Mouse (Mus musculus): ENCODE results near the gene Nelfa. TPM values are rescaled to one million over a fixed set of nuclear protein-coding genes. Genes with fewer than 3 reads are reported as not detected.
"Not testable (repeated sequence)": the region's sequence is repeated elsewhere in the genome, so short reads cannot be mapped to it uniquely, and the experiment has no call there.

Nelfa gene
- polyA plus RNA-seq, 1 experiment from 2014 or later, result 30.6 TPM

- ATAC-seq; H3K27me3 ChIP-seq; POLR2A ChIA-PET; DNase-seq (ENCODE audit: low read depth, low spot score); CTCF ChIA-PET; in situ Hi-C loops (cut with MboI; ENCODE audit: low pct_unique_long_range_greater_than_20kb): not testable (repeated sequence)
- peak; percentile 18 for TF ChIP-seq CTCF (IDR thresholded peaks at IDR 0.05)
These were observed 10.8 kb upstream of the Nelfa start for GRCm38 (mm10) chr5:33947035-33947434.

GRCm38 (mm10) chr5:33938448-33938847 lies 2.2 kb upstream of the Nelfa start:
- POLR2A ChIA-PET, result interaction anchor here (0.6 kb wide), 1 partner anchor 92 kb away, joined by 3 read pairs; no protein-coding TSS in a partner anchor

GRCm38 (mm10) chr5:33937230-33937629 lies 1.0 kb upstream of the Nelfa start:
- in situ Hi-C loops (cut with MboI; ENCODE audit: low pct_unique_long_range_greater_than_20kb), result loop anchor here (10.0 kb wide), 1 partner anchor 262 kb away; no protein-coding TSS in a partner anchor
- TF ChIP-seq CTCF (IDR thresholded peaks at IDR 0.05), result no peak
- no peaks in the 10 kb centered on the region for H3K27me3 ChIP-seq
- DNase-seq (ENCODE audit: low read depth, low spot score), result no peak
- no peak for ATAC-seq
- CTCF ChIA-PET, result interaction anchor here (0.8 kb wide), 1 partner anchor 8 kb away, joined by 3 read pairs; no protein-coding TSS in a partner anchor
- POLR2A ChIA-PET, result interaction anchor here (0.6 kb wide), 1 partner anchor 299 kb away, joined by 7 read pairs; no protein-coding TSS in a partner anchor

More at GRCm38 (mm10) chr5:33938448-33938847, 2.2 kb upstream of the Nelfa start:
- TF ChIP-seq CTCF (IDR thresholded peaks at IDR 0.05), result no peak
- in situ Hi-C loops (cut with MboI; ENCODE audit: low pct_unique_long_range_greater_than_20kb), result loop anchor here (10.0 kb wide), 1 partner anchor 264 kb away; no protein-coding TSS in a partner anchor
- CTCF ChIA-PET, result no interaction called here
- no peak for DNase-seq (ENCODE audit: low read depth, low spot score)
- no peaks in the 10 kb centered on the region for H3K27me3 ChIP-seq
- ATAC-seq, result no peak

DNA sequence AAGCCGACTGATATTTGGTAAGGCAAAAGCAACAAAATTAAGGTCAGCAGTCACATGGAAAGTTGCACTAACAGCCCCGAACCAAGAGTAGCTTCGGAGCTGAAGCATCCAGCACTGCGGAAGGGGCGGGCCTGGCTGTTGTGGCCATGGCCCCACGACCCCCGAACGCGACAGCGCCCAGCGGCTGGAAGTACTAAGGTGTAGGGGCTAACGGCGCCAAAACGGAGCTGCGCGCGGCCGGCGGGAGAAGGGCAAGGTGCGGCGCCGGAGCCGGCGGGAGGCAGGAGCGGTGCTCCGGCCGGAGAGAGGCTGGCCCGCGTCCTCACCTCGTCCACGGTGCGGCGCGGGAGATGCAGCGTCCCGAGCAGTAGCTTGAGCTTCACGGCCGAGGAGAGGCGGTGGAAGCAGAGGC lies 507 bp downstream of the Nelfa start:
- ATAC-seq, result peak; percentile 26
- TF ChIP-seq CTCF (IDR thresholded peaks at IDR 0.05), result no peak
- ChIA-PET POLR2A (no interaction called here), CTCF (no interaction called here)
- DNase-seq (ENCODE audit: low read depth, low spot score), result no peak
- in situ Hi-C loops (cut with MboI; ENCODE audit: low pct_unique_long_range_greater_than_20kb), result loop anchor here (10.0 kb wide), 1 partner anchor 261 kb away; no protein-coding TSS in a partner anchor
- no peaks in the 10 kb centered on the region for H3K27me3 ChIP-seq

DNA sequence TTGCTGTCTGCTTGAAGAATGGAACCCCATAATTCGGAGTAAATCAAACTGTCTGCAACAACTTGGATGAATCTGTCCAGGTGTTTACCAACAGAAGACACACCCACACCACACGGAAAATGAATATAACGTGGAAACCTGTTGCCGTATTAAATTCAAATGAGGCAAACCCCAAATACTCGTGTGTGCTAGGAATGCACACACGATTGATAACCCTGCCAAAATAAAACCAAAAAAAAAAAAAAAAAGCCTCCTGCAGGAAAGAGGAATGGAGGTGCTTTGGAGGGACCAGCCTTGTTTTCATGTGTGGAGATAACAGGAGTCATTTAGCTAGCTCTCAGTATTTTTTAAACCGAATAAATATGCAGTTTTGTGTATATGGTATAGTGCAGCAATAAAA lies 1.3 kb downstream of the Nelfa start:
- no peaks in the 10 kb centered on the region for H3K27me3 ChIP-seq
- CTCF ChIA-PET, result interaction anchor here (1.2 to 1.3 kb wide), 2 partner anchors 13 to 32 kb away, joined by 3 to 4 read pairs; no protein-coding TSS in a partner anchor
- no peak for DNase-seq (ENCODE audit: low read depth, low spot score)
- POLR2A ChIA-PET, result interaction anchor here (0.9 kb wide), 1 partner anchor 52 kb away, joined by 3 read pairs; no protein-coding TSS in a partner anchor
- in situ Hi-C loops (cut with MboI; ENCODE audit: low pct_unique_long_range_greater_than_20kb), result loop anchor here (10.0 kb wide), 1 partner anchor 260 kb away; no protein-coding TSS in a partner anchor
- TF ChIP-seq CTCF (IDR thresholded peaks at IDR 0.05), result no peak
- ATAC-seq, result no peak

GRCm38 (mm10) chr5:33934081-33934480 lies 2.1 kb downstream of the Nelfa start:
- CTCF ChIA-PET, result interaction anchor here (1.2 to 1.3 kb wide), 2 partner anchors 12 to 31 kb away, joined by 3 to 4 read pairs; no protein-coding TSS in a partner anchor
- H3K27me3 ChIP-seq, result no peaks in the 10 kb centered on the region
- in situ Hi-C loops (cut with MboI; ENCODE audit: low pct_unique_long_range_greater_than_20kb), result loop anchor here (10.0 kb wide), 1 partner anchor 259 kb away; no protein-coding TSS in a partner anchor
- ATAC-seq, result no peak
- no peak for DNase-seq (ENCODE audit: low read depth, low spot score)
- no peak for TF ChIP-seq CTCF (IDR thresholded peaks at IDR 0.05)
- POLR2A ChIA-PET, result no interaction called here

DNA sequence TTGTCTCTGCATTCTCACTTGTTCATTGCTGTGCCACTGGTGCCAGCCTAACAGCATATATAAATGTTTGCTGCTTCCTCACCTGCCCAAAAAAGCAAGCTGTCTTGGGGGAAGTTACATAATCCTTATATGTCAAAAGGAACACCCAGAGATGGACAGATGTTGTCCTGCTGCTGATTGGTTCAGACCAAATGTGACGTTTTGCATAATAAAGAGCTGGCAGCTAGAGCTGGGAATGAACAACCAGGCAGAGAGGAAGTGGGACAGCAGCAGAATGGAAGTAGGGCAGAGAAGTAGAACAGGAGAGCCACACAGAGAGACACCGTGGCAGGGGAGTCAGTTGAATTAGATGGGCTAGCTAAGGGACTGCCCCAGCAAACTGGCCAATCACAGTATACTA lies 3.8 kb downstream of the Nelfa start:
- ChIA-PET POLR2A (interaction anchor here (0.6 kb wide), 1 partner anchor 137 kb away, joined by 5 read pairs; no protein-coding TSS in a partner anchor), CTCF (no interaction called here)
- in situ Hi-C loops (cut with MboI; ENCODE audit: low pct_unique_long_range_greater_than_20kb), result loop anchor here (10.0 kb wide), 1 partner anchor 258 kb away; no protein-coding TSS in a partner anchor
- no peaks in the 10 kb centered on the region for H3K27me3 ChIP-seq
- ATAC-seq (no peak), DNase-seq (ENCODE audit: low read depth, low spot score) (no peak)
- no peak for TF ChIP-seq CTCF (IDR thresholded peaks at IDR 0.05)

GRCm38 (mm10) chr5:33926170-33926569 lies 10.0 kb downstream of the Nelfa start:
- ChIA-PET POLR2A (no interaction called here), CTCF (no interaction called here)
- in situ Hi-C loops (cut with MboI; ENCODE audit: low pct_unique_long_range_greater_than_20kb), result no loop called here
- no peaks in the 10 kb centered on the region for H3K27me3 ChIP-seq
- DNase-seq (ENCODE audit: low read depth, low spot score) (no peak), ATAC-seq (no peak)
- TF ChIP-seq CTCF (IDR thresholded peaks at IDR 0.05), result no peak

DNA sequence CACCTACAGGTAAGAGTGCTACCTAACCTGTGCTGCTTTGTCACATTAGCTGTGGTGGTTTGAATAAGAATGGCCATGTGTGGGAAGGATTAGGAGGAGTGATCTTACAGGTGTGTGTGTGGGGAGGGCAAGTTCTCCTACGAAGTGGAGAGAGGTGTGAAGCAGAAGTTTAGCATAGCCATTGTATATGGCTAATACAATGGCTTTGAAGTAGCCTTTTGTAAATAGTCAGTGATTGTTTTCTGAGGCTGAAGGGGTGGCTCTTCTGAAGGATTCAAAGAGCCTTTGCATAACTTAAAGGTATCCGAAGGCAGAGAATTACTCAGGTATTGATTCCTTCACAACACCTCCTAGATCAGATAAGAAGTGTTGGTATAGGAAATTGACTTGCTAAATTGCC lies 13.6 kb downstream of the Nelfa start:
- no peak for DNase-seq (ENCODE audit: low read depth, low spot score)
- POLR2A ChIA-PET, result no interaction called here
- no peaks in the 10 kb centered on the region for H3K27me3 ChIP-seq
- ATAC-seq, result no peak
- TF ChIP-seq CTCF (IDR thresholded peaks at IDR 0.05), result no peak
- in situ Hi-C loops (cut with MboI; ENCODE audit: low pct_unique_long_range_greater_than_20kb), result no loop called here
- CTCF ChIA-PET, result interaction anchor here (1.4 kb wide), 1 partner anchor 12 kb away, joined by 3 read pairs; no protein-coding TSS in a partner anchor

GRCm38 (mm10) chr5:33921486-33922235 lies 14.6 kb downstream of the Nelfa start:
- ChIA-PET CTCF (interaction anchor here (1.4 kb wide), 1 partner anchor 13 kb away, joined by 3 read pairs; no protein-coding TSS in a partner anchor), POLR2A (no interaction called here)
- H3K27me3 ChIP-seq, result no peaks in the 10 kb centered on the region
- TF ChIP-seq CTCF (IDR thresholded peaks at IDR 0.05), result no peak
- DNase-seq (ENCODE audit: low read depth, low spot score) (no peak), ATAC-seq (no peak)
- in situ Hi-C loops (cut with MboI; ENCODE audit: low pct_unique_long_range_greater_than_20kb), result no loop called here

- in situ Hi-C loops (cut with MboI; ENCODE audit: low pct_unique_long_range_greater_than_20kb), result no loop called here
- DNase-seq (ENCODE audit: low read depth, low spot score) (no peak), ATAC-seq (no peak)
- no peak for TF ChIP-seq CTCF (IDR thresholded peaks at IDR 0.05)
- ChIA-PET POLR2A (no interaction called here), CTCF (no interaction called here)
- H3K27me3 ChIP-seq, result no peaks in the 10 kb centered on the region
These were observed 15.3 kb downstream of the Nelfa start for GRCm38 (mm10) chr5:33920924-33921323.

Data from Patski (cell line).